Mouse (Mus musculus) naive thymus-derived CD4-positive, alpha-beta T cell, adult 2 months (primary cell): ENCODE results near the gene Dennd6b.

Source experiments
- DNase-seq: peaks from one replicate; pipeline ENCODE4 v3.0.0-alpha.2; 2011; ENCODE audit warnings: low read depth

Gene Dennd6b

GRCm38 (mm10) chr15:89181561-89182270 is 14.6 kb downstream of the Dennd6b start:
- no peak for DNase-seq

DNA sequence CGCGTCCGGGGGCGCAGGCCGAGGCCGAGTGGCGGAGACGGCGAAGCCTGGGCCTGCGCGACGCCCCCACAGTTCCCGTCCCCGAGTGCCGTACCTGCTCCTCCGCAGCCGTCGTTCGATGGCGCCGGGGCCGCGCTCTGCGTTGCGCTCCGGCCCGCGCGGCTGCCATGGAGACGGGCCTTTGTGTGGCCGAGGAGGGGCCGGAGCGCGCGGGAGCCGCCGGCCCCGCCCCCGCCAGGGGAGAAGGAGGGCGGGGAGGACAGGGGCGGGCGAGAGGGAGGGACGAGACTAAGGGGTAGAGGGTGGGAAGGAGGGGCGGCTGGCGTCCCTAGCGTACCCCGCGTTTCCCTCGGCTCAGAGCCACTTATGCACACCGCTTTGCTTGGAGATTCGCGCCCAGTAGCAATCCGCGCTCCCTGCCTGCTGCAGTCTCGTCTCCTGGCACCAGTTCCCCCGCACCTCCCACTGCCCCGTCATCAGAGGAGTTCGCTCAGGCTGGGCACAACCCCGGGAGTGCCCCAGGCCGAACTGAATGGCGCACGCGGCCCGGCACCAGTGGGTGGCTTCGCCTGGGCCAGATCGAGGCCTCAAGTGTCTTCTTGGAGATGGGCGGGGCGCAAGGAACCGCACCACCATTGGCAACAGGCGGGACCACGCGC is 15.6 kb downstream of the Dennd6b start, which contains the start of gene Plxnb2:
Plxnb2 (minus strand) TSS at position 218 of the 659 bp plus-strand sequence.
- DNase-seq = no peak

DNA sequence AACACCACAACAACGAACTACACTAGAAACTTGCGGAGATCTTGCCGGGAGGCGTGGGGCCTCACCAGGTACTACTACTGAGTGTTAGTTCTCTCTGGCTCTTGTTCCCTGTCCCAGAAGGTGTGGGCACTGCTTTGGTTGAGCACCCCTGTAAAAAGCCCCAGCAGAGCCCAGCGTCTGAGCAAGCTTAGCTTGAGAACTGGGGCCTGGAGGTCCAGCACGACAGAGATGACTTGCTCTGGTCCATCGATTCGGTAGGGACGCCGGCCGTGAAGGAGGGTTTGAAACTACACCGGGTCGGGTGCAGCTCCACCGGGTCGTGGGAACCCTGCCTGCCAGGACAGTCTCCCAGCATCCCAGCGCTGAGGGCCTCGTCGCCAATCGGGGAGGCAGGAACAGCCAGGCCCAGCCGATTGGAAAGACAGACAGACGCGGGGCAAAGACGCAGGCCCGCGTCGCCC is 16.2 kb downstream of the Dennd6b start:
- no peak for DNase-seq

DNA sequence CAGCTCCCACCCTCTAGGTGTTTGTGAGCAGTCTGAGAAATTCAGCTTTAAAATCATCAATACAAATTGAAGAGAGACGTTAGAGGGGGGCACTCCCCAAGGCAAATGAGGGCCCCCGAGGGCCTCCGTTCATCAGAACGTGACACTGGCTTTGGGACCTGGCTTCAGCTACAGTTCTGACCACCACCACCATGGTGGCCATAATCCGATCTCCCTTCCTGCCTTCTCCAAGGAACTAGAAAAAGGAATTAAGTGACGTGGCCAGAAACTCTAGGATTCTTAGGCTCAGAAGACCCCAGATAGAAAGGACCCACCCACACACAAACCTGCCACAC is 16.7 kb downstream of the Dennd6b start:
- no peak for DNase-seq

DNA sequence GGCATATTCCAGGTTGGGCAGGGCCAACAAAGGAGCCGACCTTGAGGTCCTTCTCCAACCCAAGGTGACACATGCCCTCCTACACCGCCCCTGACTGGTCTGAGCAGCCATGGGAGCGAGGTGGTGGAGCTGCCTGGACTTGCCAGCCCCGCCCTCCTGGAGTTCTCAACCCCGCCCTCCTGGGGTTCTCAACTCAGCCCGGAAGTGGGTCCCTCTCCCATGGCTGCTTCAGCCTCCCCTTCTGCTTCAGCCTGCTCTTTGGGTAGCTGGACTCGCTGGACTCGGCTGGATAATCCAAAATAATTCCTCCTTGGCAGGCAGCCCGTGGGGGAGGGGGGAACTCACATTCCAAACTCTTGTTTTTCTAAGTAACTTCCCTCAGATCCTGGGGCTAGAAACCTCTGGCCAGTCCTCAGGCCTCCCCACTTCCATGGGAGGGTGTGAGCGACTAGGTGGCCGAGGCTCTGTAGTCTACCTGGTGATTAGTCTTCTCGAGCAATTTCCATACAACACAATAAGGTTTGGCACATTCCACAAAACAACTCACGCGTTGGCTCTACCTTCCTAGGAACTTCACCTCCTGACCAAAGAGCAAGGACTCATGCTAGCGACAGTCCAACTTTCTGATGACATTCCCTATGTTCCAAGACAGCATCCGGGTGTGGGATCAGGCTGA is 17.2 kb downstream of the Dennd6b start:
- no peak for DNase-seq

GRCm38 (mm10) chr15:89178260-89178860 is 17.9 kb downstream of the Dennd6b start:
- DNase-seq = no peak

DNA sequence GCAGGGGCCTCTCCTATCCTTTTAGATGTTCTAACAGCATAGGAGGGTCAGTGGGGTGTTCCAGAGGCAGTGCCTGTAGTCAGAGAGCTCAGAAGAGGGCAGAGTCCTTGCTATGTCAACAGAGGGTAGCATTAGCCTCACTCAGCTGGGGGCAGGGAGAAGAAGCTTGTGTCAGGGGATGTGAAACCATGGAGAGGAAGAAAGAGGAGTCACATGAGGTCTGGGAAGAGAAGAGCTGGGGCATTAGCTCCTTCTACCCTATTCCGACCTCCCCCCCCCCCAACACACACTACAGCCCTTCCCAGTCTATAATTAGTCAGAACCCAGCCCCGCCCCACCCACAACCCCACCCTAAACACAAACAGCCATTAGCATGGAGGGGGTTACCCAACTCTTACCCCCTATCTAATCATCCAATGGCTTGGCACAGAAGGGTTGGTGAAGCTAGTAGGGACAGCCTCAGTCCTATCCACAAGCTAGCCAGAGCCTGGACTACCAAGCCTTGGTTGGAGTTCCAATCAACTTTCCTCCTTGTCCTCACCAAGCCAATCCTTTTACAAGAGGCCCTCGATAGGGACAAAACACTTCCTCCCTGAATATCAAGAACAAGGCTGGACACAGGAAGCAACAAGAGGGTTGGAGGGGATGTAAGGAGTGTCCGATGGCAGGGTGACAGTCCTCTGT is 18.6 kb downstream of the Dennd6b start:
- DNase-seq = no peak

- DNase-seq = no peak
Observed at GRCm38 (mm10) chr15:89177121-89177520, 19.2 kb downstream of the Dennd6b start.

DNA sequence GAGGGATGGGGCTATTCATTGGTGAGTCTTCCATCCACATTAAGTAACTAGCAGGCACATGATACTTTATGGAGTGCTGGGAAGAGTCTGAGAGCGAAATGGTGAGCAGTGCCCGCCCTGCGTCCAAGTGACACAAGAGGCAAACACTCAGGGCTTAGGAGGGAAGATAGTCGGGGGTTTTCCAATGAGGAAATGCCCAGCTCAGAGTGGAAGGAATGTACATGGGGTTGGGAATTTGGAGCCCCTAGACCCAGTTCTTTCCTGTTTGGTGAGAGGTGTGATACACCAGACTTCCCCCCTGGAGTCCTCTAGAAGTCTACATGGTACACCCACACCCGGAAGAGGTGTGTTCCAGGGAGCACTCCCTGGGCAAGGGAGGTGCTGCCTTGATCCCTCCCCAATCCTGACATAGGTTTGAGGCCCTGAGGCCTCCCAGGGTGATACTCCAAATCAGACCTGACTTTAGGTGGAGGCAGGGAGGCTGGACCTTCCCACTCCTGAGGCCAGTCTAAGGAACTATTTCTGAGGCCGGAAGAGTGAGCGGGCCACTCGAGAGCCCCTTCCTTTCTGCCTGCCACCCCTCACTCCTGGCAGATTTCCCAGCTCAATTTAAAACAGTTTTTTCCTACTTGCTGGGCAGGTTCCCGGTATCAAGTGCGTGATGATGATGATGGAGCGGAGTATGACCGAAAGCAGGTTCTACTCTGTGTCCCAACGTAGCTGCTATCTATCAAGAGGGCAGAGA is 20.7 kb downstream of the Dennd6b start:
- DNase-seq = no peak

DNA sequence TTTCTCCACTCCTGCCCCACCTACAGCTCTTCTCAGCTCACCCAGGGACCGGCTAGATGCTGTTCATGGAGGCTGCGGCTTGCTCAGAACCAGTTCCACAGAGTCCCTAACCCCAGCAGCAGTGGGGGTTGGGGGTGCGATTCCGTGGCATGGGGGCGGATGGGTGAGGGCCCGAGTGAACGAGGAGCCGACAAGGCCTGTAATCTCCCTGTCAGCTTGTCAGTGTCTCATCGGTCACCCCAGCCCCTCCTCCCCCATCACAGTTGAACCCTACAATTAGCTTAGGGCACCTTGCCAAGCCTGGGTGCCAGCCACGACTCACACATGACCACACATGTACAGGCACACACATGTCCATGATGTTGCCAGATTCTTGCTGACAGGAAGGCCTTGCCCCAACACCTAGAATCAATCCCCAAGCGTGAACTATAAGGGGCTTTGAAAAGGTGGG is 21.4 kb downstream of the Dennd6b start:
- no peak for DNase-seq

GRCm38 (mm10) chr15:89173906-89174214 is 22.4 kb downstream of the Dennd6b start:
- DNase-seq = no peak

- peak; percentile 46 for DNase-seq
Observed at GRCm38 (mm10) chr15:89173024-89173905, 23.0 kb downstream of the Dennd6b start.

GRCm38 (mm10) chr15:89172276-89172935 is 23.9 kb downstream of the Dennd6b start:
- DNase-seq = peak; percentile 23

GRCm38 (mm10) chr15:89171526-89172051 is 24.7 kb downstream of the Dennd6b start:
- no peak for DNase-seq

DNA sequence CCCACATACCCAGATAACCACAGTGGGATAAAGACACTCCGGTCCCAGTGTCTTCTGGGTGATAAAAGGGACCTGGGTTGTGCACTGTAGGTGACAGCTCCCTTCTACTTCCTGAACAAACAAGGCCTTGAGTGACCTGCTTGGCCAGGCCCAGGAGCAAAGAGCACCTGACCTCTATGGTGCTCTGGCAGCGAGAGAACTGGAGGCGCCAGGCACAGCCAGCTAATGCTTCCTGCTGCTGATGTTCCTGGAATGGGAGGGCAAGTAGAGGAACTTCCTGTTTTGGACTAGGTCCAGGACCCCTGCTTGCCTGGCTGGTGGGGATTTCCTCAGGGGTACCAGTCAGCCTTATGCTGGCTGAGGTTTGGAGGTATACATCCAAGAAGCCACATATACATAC is 26.2 kb downstream of the Dennd6b start:
- DNase-seq = no peak

GRCm38 (mm10) chr15:89169431-89169830 is 26.9 kb downstream of the Dennd6b start:
- no peak for DNase-seq

GRCm38 (mm10) chr15:89168922-89169321 is 27.4 kb downstream of the Dennd6b start:
- DNase-seq = no peak

DNA sequence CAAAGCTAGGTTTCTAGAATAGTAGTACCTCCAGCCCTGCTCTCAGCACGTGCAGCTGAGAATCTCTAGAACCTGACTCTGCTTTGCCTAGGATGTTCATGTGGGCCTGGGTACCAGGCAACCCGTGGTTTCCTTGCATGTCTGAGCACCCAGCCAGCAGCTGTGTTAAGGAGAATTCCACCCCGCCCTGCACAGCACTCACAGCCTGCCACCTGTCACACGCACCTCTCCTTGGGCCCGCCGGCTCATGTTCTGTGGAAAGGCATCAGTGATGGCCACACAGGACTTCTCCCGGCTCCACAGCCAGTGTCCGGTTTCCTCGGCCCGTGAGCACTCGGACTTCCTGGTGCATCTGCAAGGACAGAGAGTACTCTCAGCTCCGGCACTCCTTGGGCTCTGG is 30.8 kb downstream of the Dennd6b start:
- DNase-seq = no peak

- no peak for DNase-seq
Observed at GRCm38 (mm10) chr15:89161397-89161796, 34.9 kb downstream of the Dennd6b start.

- no peak for DNase-seq
Observed at GRCm38 (mm10) chr15:89158516-89158915, 37.8 kb downstream of the Dennd6b start.
